Mouse (Mus musculus) G1E-ER4 (cell line): Measurements from ENCODE around the gene Itgb3bp. TPM values are rescaled to one million over a fixed set of nuclear protein-coding genes. Genes with fewer than 3 reads are reported as not detected.

Experiments
- GATA1 ChIP-seq: IDR thresholded peaks from one replicate; pipeline ENCODE4 v1.8.0; 2012; ENCODE audit warnings: low read length, inconsistent platforms
- polyA plus RNA-seq: library from polyadenylated mRNA; stranded (reverse); fragments of >175 nt; gene quantifications from 2 replicates; pipeline ENCODE4 v1.2.3, GENCODE M21; 2012

The Itgb3bp gene
- polyA plus RNA-seq, 1 experiment = 0.73 TPM

DNA sequence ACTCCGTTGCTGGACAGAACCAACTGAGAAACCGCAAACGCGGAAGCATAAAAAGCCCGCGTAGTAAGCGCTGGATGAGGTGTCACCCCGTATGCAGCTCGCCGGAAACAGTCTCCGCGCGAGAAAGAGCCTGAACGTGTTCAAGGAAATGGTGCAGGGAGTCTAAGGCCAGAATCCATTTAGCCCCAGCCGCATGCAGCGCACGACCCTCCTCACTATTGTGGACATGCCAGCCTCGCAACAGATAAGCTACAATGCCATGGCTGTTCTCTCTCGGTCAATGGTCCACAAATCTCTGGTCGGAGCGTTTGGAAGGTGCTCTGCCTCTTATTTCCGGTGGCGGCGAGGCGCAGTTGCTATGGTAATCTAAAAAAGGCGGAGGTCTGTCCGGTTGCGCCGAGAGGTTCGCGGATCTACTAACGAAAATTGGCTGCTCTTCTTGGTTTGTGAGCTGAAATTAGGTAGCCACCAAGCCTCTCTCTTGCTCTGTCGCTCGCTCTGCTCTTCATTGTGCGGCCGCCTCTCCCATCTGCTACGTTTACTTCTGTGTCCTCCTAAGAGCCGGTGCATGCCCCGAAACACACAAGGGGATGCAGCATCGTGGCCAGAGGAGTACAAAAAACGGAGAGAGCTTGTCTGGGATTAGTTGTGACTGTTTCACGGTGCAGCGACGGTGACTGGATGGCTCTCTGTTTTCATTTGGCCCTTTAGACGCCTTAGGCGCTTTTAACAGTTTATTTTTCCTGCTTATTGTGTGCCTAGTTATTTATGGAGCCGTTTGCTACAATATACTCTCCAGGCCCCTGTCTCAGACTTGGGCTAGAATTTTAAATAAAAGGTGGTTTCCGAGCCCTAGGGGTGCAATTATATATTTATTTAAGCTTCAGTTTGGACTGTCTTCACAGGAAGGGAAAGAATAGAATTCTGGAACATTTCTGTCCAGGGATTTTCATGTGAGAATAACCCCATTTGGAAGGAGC is 100.2 kb downstream of the Itgb3bp start, which contains the start of gene Efcab7:
Gene Efcab7, plus strand, starts transcription at position 105 of the 980 bp plus-strand sequence.
- no peak for TF ChIP-seq GATA1

DNA sequence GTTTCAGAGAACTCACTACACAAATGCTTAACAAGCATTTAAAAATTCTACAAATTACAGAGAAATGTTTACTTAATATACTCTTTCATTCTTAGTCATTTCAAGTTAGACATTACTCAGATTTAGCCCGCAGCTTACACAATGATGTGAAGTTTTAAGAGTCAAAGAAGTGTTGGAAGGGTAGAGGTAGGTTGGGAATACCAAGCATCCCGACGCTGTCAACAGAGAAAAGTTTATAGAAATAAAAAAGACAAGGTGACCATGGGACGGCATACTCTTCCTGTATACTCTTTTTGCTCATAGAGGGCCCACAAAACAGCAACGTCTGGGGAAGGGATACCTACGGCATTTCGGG is 100.9 kb downstream of the Itgb3bp start:
- TF ChIP-seq GATA1 = no peak

DNA sequence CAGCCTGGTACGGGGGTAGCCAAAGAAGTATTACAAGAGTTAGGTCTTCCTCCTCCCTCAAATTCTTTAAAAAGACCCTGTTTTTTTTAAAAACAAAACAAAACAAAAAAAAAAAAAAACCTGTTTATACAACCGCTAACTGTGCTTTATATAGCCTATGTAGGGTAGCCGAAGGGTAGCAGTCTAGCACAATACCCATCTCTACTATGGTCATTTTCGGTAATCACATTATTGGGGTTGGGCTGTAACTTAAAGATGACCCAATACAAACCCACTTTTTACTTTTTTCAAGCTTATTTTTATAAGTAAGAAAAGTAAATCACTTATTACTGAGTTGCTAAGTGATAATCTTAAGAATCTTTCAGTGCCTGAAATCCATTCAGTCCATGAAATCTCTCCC is 101.3 kb downstream of the Itgb3bp start:
- no peak for TF ChIP-seq GATA1

DNA sequence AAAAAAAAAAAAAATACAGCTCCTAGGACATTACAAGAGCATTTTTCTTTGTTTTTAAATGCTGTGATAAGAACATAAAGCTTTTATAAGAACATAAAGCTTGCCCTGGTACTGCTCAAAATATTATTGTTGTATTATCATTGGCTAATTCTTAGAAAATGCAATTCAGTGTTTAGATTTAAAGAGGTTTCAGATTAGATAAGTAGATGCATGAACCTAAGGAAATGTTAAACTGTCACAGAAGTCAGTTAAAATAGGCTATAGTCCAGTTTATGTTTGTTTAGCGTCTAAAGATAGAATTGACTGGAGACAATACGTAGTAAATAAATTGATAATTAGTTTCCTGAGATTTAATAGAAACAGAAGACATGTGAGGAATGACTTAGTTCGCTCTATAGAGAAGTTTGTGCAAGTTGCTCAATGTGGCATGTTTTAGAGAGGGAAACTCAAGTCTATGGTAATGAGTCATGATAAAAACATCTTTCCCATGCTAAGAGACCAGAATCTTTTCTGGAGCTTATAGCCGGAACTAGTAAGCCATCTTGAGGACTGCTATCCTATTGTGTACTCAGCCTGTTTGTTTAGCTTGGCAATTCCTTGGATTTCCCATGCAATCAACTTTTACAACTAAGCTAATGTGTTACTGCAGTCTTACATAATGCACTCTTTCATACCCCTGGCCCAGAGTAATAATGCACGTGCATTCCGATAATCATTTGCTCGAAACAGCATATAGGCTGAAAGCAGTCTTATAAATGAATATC is 112.7 kb downstream of the Itgb3bp start:
- no peak for TF ChIP-seq GATA1

DNA sequence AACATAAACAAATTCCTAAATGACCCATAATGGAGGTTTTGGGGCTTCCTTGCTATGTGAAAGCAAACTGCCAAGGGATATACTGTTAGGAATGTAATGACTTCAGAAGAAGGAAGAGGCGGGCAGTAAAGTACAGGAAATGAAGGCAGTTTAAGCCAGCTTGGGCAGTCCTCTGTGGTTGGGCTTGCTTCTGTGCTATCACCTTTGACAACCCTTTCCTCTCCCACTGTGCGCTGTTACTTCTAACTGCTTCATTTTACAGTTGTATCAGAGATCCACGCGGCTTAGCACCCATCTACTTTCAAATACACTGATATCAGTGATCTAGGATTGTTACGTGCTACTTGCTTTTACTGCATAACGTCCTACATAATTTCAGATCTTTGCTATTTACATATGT is 137.2 kb downstream of the Itgb3bp start:
- TF ChIP-seq GATA1 = no peak

DNA sequence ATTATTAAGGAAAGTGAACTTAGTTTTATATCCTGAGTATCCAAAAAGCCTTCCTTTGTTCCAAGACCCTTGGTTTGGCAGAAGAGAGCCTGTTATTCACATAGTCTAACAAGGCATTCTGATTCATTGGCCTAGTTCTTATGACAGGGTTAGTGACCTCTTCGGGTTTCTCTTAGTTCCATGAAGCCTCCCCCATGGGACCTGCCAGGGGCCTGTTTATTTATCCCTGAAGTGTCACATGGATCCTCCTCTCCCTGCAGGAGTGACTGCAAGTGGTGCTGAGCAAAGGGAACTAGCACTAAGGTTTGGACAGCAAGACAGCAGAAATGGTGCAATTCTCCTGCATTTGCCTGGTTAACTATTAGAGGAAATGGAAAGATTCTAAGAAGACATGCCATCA is 156.6 kb downstream of the Itgb3bp start:
- no peak for TF ChIP-seq GATA1

DNA sequence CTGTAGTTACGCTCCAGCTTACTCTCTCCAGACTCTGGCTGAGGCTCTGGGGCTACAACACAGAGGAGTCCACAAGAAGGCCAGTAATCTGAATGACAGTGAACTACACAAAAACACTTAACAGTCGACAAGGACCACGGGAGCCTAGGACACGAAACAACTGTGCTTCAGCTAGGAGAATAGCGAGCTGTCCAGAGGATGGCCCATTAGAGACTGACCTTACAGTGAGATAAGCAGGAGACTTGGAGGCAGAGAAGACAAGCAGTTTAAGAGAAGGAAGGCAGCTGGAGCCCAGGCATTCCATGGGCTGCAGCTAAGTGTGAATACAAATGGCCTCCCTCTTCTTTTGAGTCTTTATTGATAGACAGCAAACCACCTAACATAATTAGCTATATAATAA is 159.1 kb downstream of the Itgb3bp start:
- TF ChIP-seq GATA1 = no peak

DNA sequence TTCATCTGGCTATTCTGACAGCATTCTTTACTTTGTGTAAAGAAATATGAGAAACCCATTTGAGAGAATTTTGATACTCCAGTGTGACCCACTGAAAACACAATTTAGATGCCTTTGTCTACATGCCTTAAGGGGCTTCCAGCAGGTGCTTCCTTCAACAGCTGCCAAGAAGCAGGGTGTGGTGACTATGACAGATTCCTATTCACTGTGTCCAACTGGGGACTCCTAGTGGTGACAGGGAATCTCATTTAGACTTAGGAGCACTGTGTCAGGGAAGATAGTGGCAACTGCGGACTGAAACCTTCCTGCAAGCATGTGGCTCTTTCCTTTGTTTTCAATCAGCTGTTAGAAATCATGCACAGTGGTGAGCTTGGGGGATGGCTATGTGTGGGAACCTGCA is 162.9 kb downstream of the Itgb3bp start:
- TF ChIP-seq GATA1 = no peak

DNA sequence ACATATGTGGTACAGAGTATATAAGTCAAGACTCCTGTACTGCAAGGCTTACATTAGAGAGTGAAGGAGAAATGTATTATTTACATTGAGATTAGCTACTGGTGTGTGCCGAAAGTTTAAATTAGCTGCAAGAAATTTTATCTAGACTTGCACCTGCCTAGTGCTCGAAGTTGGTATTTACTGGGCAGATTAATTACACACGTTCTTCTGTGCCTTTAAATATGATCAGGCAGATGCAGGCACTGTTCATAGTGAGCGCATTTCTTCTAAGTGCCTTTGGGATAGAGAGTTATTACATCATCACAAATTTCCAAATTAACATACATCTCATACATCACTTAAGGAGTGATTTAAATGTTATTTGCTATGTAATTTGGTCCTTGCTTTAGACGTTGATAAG is 163.3 kb downstream of the Itgb3bp start:
- TF ChIP-seq GATA1 = no peak

DNA sequence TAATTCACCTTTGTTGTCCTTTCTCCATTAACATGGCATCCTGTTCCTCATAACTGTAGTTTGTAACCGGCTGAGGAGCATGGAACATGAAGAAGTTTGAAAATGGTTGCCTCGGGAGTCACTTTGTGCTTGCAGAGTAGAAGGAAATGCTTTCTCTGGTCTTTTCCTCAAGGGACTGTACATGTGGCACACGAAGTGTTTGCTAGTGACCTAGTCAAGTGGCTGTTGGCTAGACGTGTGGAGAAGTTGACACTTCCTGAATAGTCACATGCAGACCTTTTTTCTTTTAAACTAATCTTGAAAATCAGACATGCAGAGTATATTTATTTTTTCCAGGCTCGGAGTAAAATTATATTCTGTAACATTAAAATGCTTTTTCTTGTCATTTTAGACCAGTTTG is 177.2 kb downstream of the Itgb3bp start:
- no peak for TF ChIP-seq GATA1

DNA sequence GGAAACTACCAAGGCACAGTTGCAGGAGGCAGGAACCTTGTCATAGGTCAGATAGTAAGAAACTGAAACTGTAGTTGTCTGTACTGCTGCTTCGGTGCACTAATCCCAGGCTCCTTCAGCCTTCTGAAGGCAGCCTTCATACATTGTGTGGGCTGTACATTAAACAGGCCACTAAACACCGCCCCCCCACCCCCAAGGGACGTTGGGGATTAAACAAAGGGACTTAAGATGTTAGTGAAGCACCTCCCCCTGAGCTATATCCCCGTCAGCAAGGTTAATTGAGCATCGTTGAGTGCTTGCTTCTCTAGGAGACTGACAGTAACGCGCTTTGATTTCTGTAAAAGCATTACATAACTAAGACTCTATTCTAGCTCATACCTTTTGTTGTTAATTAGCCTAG is 189.8 kb downstream of the Itgb3bp start:
- no peak for TF ChIP-seq GATA1

DNA sequence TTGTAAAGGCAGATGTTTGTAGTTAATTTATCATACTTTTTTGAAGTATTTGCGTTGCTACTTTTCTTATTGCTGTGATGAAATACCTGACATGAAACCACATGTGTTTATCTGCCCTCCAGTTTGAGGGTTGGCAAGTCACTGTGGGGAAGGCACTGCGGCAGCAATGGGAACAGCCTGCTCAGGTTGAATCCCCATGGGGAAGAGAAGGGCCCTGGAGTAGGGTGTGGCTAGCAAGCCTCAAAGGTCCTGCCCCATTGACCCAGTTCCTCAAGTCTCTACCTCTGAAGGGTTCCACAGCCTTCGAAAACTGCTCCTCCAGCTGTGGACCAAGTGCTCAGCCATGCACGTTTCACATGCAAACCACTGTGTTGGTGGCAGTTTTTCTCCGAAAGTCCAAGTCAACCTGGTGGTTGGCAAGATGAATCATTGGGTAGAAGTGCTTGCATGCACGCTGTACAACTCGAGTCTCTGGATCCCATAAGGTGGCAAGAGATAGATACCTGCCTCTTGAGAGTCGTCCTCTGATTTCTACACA is 203.6 kb downstream of the Itgb3bp start:
- TF ChIP-seq GATA1 = no peak

DNA sequence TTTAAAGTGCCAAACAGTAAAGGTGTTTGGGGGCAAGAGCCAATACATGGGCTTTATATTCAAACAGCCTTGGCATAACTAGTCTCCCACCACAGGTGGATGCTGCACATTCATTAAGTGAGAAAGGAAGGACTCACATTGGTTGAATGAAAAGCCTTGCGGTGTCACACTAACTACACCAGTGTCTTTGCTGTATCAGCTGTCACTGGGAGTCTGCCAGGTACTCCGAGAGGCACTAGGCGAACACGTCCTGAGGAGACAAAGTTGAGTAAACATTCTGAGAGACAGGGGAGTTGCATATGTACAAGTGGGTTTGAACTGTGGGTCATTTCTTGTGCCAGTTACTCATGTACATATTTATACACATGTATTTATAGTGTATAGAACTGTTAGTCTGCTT is 205.3 kb downstream of the Itgb3bp start:
- TF ChIP-seq GATA1 = no peak

DNA sequence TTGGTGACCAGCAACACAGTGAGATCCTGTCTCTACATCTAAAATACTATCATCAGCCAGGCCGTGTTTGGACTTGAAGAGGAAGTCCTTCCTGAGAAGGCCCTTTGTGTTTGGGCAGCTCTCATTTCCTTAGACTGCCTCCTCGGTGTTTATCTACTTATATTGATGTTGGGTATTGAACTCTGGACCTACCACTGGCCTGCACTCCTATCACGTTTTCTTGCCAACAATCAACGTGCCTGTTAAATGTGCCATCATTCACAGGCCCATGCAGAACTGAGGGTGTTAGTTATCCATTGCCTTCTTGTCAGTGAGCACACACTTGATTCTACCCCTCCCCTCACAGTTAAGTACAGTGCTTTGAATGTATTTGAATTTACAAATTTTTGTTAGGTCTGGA is 211.7 kb downstream of the Itgb3bp start:
- TF ChIP-seq GATA1 = no peak

DNA sequence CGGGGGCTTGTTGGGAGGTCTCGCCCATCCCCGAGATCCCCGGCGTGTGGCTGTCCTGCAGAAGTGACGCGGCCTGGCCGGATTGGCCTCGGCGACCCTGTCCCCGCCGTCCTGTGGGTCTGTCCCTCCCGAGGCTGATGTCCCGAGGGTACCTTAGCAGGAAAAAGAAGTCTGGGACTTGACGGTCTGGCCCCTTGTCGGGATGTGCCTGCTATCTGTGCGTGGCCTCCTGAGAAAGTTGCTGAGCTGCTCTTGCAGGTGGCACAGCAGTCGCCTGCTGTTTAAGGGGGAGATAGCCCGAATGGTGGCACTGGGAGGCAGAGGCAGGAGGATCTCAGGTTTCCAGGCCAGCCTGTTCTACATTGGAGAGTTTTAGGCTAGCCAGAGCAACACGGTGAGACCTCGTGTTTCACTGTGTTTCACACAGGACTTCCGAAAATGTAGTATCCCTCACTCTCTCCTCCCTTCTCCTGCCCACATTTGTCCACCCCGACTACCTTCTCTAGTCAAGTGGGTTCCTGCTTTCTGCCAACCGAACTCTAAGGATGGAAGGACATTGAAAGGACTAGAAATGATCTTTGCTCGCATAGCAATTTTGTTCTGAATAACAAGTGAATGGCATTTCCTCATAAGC is 213.7 kb downstream of the Itgb3bp start:
- no peak for TF ChIP-seq GATA1

Other genes starting within 250 kb of the Itgb3bp start
- 0.13 and 0.35 TPM in 2 replicates for gene Alg6, start 214.1 kb downstream of the Itgb3bp start, polyA plus RNA-seq
- gene Efcab7, start 100.6 kb downstream of the Itgb3bp start, polyA plus RNA-seq = 1.3 and 1.4 TPM in 2 replicates
- gene Pgm1, start 399 bp downstream of the Itgb3bp start, polyA plus RNA-seq = 39.9 and 42.5 TPM in 2 replicates
- gene Ror1, start 166.0 kb upstream of the Itgb3bp start, polyA plus RNA-seq = not detected in 2 replicates